11 mouse cellular contexts compared by ENCODE assay signal in genomic region chr8:87893547-87893946, GRCm38 (mm10).
DNase-seq lines count a peak whose midpoint lies in the region; ATAC-seq and TF ChIP-seq lines count a peak whose summit lies in the region.
"Had no signal": no experiment of that assay in that cellular context is flagged by ENCODE, and none has a peak within 500 bp of the region (broad histone marks: within the 10 kb centered on the region; RNA-seq: fewer than 3 reads in every experiment).

No protein-coding gene starts in this region.

- H3K27me3 ChIP-seq in hindbrain, embryonic 10.5 days (ENCODE audit: insufficient read depth, poor library complexity, severe bottlenecking) = no peaks in the 10 kb centered on the region
- H3K27me3 ChIP-seq in hindbrain, embryonic 11.5 days (ENCODE audit: control insufficient read depth, insufficient read depth, low read length) = no peaks in the 10 kb centered on the region
- H3K27me3 ChIP-seq in testis, adult 2 months (ENCODE audit: control insufficient read depth, insufficient read depth, low read length) = no peaks in the 10 kb centered on the region

- DNase-seq in hindbrain, embryonic 10.5 days (ENCODE audit: low spot score) = no peak
- DNase-seq in hindbrain, embryonic 11.5 days (ENCODE audit: low spot score) = no peak
- peak; percentile 72 for DNase-seq in ovary, adult 18-20 months (ENCODE audit: low spot score)
- no peak for DNase-seq in ovary, postnatal 14 days (ENCODE audit: low spot score)
- peak; percentile 90 for DNase-seq in fat pad, adult 2 months (ENCODE audit: extremely low read depth, low read depth, low spot score)
- DNase-seq in spleen, postnatal 4 days (ENCODE audit: low spot score in 2 of 2) = no peak
- DNase-seq in layer of hippocampus, adult 18-20 months (ENCODE audit: low spot score in 2 of 2) = no peak
- DNase-seq: gastrocnemius, postnatal 14 days; thymus, postnatal 4 days had no signal

- ATAC-seq in hindbrain, embryonic 11.5 days (ENCODE audit: low FRiP score) = no peak

- peaks cover 16% of the 10 kb centered on the region; the same call in 1 of the 2 replicates for H3K36me3 ChIP-seq in hindbrain, embryonic 10.5 days
- no peaks in the 10 kb centered on the region for H3K36me3 ChIP-seq in hindbrain, embryonic 11.5 days (ENCODE audit: control insufficient read depth, insufficient read depth, low read length)
- no peaks in the 10 kb centered on the region for H3K36me3 ChIP-seq in testis, adult 2 months (ENCODE audit: control insufficient read depth, insufficient read depth, low read length)

- no peak for TF ChIP-seq CTCF in testis, adult 2 months (IDR thresholded peaks at IDR 0.05; ENCODE audit: control insufficient read depth, insufficient read depth, insufficient replicate concordance, low read depth, low read length)

- peaks cover 84% of the 10 kb centered on the region for H3K4me1 ChIP-seq in hindbrain, embryonic 10.5 days (replicated peaks)
- H3K4me1 ChIP-seq in hindbrain, embryonic 11.5 days (replicated peaks; ENCODE audit: control insufficient read depth, insufficient read depth, low read length) = peaks cover 30% of the 10 kb centered on the region
- H3K4me1 ChIP-seq in testis, adult 2 months (ENCODE audit: control insufficient read depth, insufficient read depth, low read length) = peaks cover 5% of the 10 kb centered on the region

- peak overlapping the region; percentile 87 for H3K27ac ChIP-seq in hindbrain, embryonic 10.5 days
- no peak overlapping the region for H3K27ac ChIP-seq in hindbrain, embryonic 11.5 days (ENCODE audit: low read depth, low read length)
- peak overlapping the region; percentile 84 for H3K27ac ChIP-seq in testis, adult 2 months (ENCODE audit: control insufficient read depth, insufficient read depth, low read depth, low read length)
- H3K27ac ChIP-seq: left cerebral cortex, adult 2 months had no signal

- H3K9ac ChIP-seq in hindbrain, embryonic 11.5 days (ENCODE audit: low read depth, low read length) = no peak overlapping the region

- H3K4me2 ChIP-seq in hindbrain, embryonic 11.5 days (replicated peaks; ENCODE audit: low read depth, low read length) = no peak overlapping the region

- H3K4me3 ChIP-seq in hindbrain, embryonic 10.5 days = no peak overlapping the region
- H3K4me3 ChIP-seq in hindbrain, embryonic 11.5 days (ENCODE audit: low read depth, low read length) = no peak overlapping the region
- no peak overlapping the region for H3K4me3 ChIP-seq in testis, adult 2 months (ENCODE audit: control insufficient read depth, low read depth, low read length)
- H3K4me3 ChIP-seq: left cerebral cortex, adult 2 months had no signal

- H3K9me3 ChIP-seq in hindbrain, embryonic 10.5 days = no peaks in the 10 kb centered on the region
- H3K9me3 ChIP-seq in hindbrain, embryonic 11.5 days (ENCODE audit: control insufficient read depth, low read length) = no peaks in the 10 kb centered on the region

- WGBS in hindbrain, embryonic 10.5 days = 75% methylated on average over 6 of the region's 6 CpGs
- WGBS in hindbrain, embryonic 11.5 days = 77% methylated on average over 6 of the region's 6 CpGs

- TF ChIP-seq POLR2A in testis, adult 2 months (IDR thresholded peaks at IDR 0.05; ENCODE audit: control insufficient read depth, low read depth, low read length) = no peak

Comparison
In these comparisons a context has a peak if more than half of its experiments do, and no peak if none do; other contexts are left out.
1. DNase-seq: peak in ovary, adult 18-20 months (single experiment) and fat pad, adult 2 months (single experiment); none in hindbrain, embryonic 10.5 days (single experiment), hindbrain, embryonic 11.5 days (single experiment), ovary, postnatal 14 days (single experiment), spleen, postnatal 4 days (0 of 2) and layer of hippocampus, adult 18-20 months (0 of 2).